Mouse (Mus musculus): ENCODE measurements around the gene Cers6.

Gene Cers6

GRCm38 (mm10) chr2:68879071-68879651, 17.9 kb downstream of the Cers6 start:
- no peak for DNase-seq (ENCODE audit: low spot score)

- no peak for DNase-seq (ENCODE audit: low spot score)
These were observed 23.3 kb downstream of the Cers6 start for GRCm38 (mm10) chr2:68884573-68884972.

- DNase-seq (ENCODE audit: low spot score), result no peak
These were observed 24.0 kb downstream of the Cers6 start for GRCm38 (mm10) chr2:68885206-68885605.

- no peak for DNase-seq (ENCODE audit: low spot score)
These were observed 24.7 kb downstream of the Cers6 start for GRCm38 (mm10) chr2:68885766-68886496.

GRCm38 (mm10) chr2:68886661-68887060, 25.4 kb downstream of the Cers6 start:
- no peak for DNase-seq (ENCODE audit: low spot score)

- no peak for DNase-seq (ENCODE audit: low spot score)
These were observed 27.0 kb downstream of the Cers6 start for GRCm38 (mm10) chr2:68888094-68888705.

GRCm38 (mm10) chr2:68889661-68890170, 28.5 kb downstream of the Cers6 start:
- no peak for DNase-seq (ENCODE audit: low spot score)

- no peak for DNase-seq (ENCODE audit: low spot score)
These were observed 31.2 kb downstream of the Cers6 start for GRCm38 (mm10) chr2:68892476-68892875.

GRCm38 (mm10) chr2:68895044-68895764, 34.0 kb downstream of the Cers6 start:
- DNase-seq (ENCODE audit: low spot score), result no peak

- DNase-seq (ENCODE audit: low spot score), result no peak
These were observed 35.0 kb downstream of the Cers6 start for GRCm38 (mm10) chr2:68896196-68896595.

- DNase-seq (ENCODE audit: low spot score), result no peak
These were observed 38.7 kb downstream of the Cers6 start for GRCm38 (mm10) chr2:68899770-68900521.

GRCm38 (mm10) chr2:68900640-68901378, 39.6 kb downstream of the Cers6 start:
- no peak for DNase-seq (ENCODE audit: low spot score)

- no peak for DNase-seq (ENCODE audit: low spot score)
These were observed 40.5 kb downstream of the Cers6 start for GRCm38 (mm10) chr2:68901708-68902107.

- no peak for DNase-seq (ENCODE audit: low spot score)
These were observed 41.3 kb downstream of the Cers6 start for GRCm38 (mm10) chr2:68902546-68902945.

GRCm38 (mm10) chr2:68906921-68907320, 45.7 kb downstream of the Cers6 start:
- no peak for DNase-seq (ENCODE audit: low spot score)

- DNase-seq (ENCODE audit: low spot score), result peak; percentile 29
These were observed 46.7 kb downstream of the Cers6 start for GRCm38 (mm10) chr2:68907721-68908463.

- no peak for DNase-seq (ENCODE audit: low spot score)
These were observed 49.5 kb downstream of the Cers6 start for GRCm38 (mm10) chr2:68910727-68911126.

- peak; percentile 23 for DNase-seq (ENCODE audit: low spot score)
These were observed 50.6 kb downstream of the Cers6 start for GRCm38 (mm10) chr2:68911587-68912483.

- DNase-seq (ENCODE audit: low spot score), result no peak
These were observed 54.5 kb downstream of the Cers6 start for GRCm38 (mm10) chr2:68915742-68916141.
